7 mouse cellular contexts compared by ENCODE assay signal in the genomic region with DNA sequence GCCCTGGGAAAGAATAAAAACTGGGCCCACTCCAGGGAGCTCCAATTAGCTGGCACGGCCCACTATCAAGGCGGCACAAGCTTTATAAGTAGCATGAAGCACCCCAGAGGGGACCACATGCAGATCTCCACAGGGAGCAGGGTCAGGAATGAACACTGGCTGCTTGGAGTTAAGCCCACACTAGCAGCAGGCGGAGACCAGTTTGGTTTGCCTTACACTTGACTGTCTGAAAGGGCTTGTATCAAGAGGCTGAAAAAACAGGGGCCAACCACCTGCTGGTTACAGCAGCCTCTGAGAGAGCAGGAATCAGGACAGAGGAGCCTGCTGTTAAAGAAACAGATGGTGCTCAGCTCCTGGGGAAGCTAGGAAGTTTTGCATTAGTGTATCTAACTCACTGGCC. TPM values are rescaled to one million over a fixed set of nuclear protein-coding genes. Genes with fewer than 3 reads are reported as not detected.
DNase-seq lines count a peak whose midpoint lies in the region; ATAC-seq and TF ChIP-seq lines count a peak whose summit lies in the region.

No protein-coding gene starts in this region.

- no peaks in the 10 kb centered on the region for H3K27me3 ChIP-seq in heart, embryonic 14.5 days (ENCODE audit: control insufficient read depth, insufficient read depth, low read length)
- no peaks in the 10 kb centered on the region for H3K27me3 ChIP-seq in limb, embryonic 14.5 days (ENCODE audit: control insufficient read depth, insufficient read depth, low read length)

- 0 out of 2 replicates have a peak overlapping the region, but pooled peaks have one; percentile 0 for H3K9ac ChIP-seq in heart, embryonic 14.5 days (ENCODE audit: low read length)
- H3K9ac ChIP-seq in limb, embryonic 14.5 days (ENCODE audit: low read depth, low read length, severe bottlenecking): no peak overlapping the region

- no peaks in the 10 kb centered on the region for H3K9me3 ChIP-seq in heart, embryonic 14.5 days (ENCODE audit: control insufficient read depth, low read length)
- H3K9me3 ChIP-seq in limb, embryonic 14.5 days (ENCODE audit: control insufficient read depth, low read length): no peaks in the 10 kb centered on the region

- H3K4me2 ChIP-seq in heart, embryonic 14.5 days (ENCODE audit: low read length): no peak overlapping the region
- no peak overlapping the region for H3K4me2 ChIP-seq in limb, embryonic 14.5 days (replicated peaks; ENCODE audit: low read depth, low read length, severe bottlenecking)

- ATAC-seq in heart, embryonic 14.5 days (ENCODE audit: insufficient number of reproducible peaks, insufficient read depth, low FRiP score, low read depth): no peak
- ATAC-seq in limb, embryonic 14.5 days (ENCODE audit: low FRiP score, low read depth): peak; percentile 58

- peaks cover 84 to 98% of the 10 kb centered on the region in 2 experiments for H3K4me1 ChIP-seq in heart, embryonic 14.5 days (ENCODE audit: control insufficient read depth in 2 of 2, insufficient read depth in 2 of 2, low read length in 2 of 2)
- H3K4me1 ChIP-seq in limb, embryonic 14.5 days (ENCODE audit: control insufficient read depth, insufficient read depth, low read length): peaks cover 79% of the 10 kb centered on the region

- peak; percentile 73 for DNase-seq in Muller cell, postnatal 12 days (ENCODE audit: inconsistent ontology term)
- DNase-seq in brain, embryonic 18.5 days (ENCODE audit: low read depth, low spot score): peak; percentile 20
- DNase-seq in limb, embryonic 14.5 days (ENCODE audit: low spot score): peak; percentile 81
- peak; percentile 81 for DNase-seq in retina, postnatal 1 day
- no peak for DNase-seq in adrenal gland, adult 8-10 months
- DNase-seq in gastrocnemius, postnatal 36 days: no peak

- TF ChIP-seq POLR2A in limb, embryonic 14.5 days (IDR thresholded peaks at IDR 0.05; ENCODE audit: borderline replicate concordance, extremely low read depth, insufficient read depth, insufficient read length): no peak

- no peak overlapping the region for H3K4me3 ChIP-seq in heart, embryonic 14.5 days (ENCODE audit: control insufficient read depth in 1 of 2, insufficient read depth in 1 of 2, low read depth in 1 of 2, low read length in 2 of 2)
- H3K4me3 ChIP-seq in limb, embryonic 14.5 days (replicated peaks; ENCODE audit: low read length): no peak overlapping the region

- 14% methylated on average over 3 of the region's 3 CpGs for WGBS in heart, embryonic 14.5 days
- WGBS in limb, embryonic 14.5 days: 14% methylated on average over 3 of the region's 3 CpGs

- peaks cover 4% of the 10 kb centered on the region; the same call in 1 of the 2 replicates for H3K36me3 ChIP-seq in heart, embryonic 14.5 days (ENCODE audit: control insufficient read depth, insufficient read depth, low read length)
- no peaks in the 10 kb centered on the region for H3K36me3 ChIP-seq in limb, embryonic 14.5 days (ENCODE audit: control insufficient read depth, insufficient read depth, low read length)

- intact Hi-C loops in gastrocnemius, postnatal 36 days (cut with DNase I): no loop called here

- peak overlapping the region; percentile 62 to 95 for H3K27ac ChIP-seq in heart, embryonic 14.5 days (replicated peaks in 1 of 2; ENCODE audit: control insufficient read depth in 1 of 2, insufficient read depth in 1 of 2, low read depth in 2 of 2, low read length in 2 of 2)
- peak overlapping the region; percentile 40; the same call in 1 of the 2 replicates for H3K27ac ChIP-seq in limb, embryonic 14.5 days (replicated peaks; ENCODE audit: low read depth, low read length)

RNA-seq across cellular contexts. Expression of a gene that starts 32.3 kb away (rescaled TPM):
- 38.7 and 42.7 TPM in 2 replicates for polyA plus RNA-seq in heart, embryonic 14.5 days (2014; fragmentation: Nextera tagmentation; extraction: Ambion mirVana)
- 92.3 and 95.9 TPM in 2 replicates for polyA plus RNA-seq in limb, embryonic 14.5 days (2012; rRNA removed)
- polyA plus RNA-seq in limb, embryonic 14.5 days (2014; fragmentation: Nextera tagmentation; extraction: Ambion mirVana): 35.8 and 39.1 TPM in 2 replicates
- 10 to 100 TPM; 35.5 to 51.7 (median 44.4) TPM for total RNA-seq in adrenal gland, adult 8-10 months (2022)
- total RNA-seq in gastrocnemius, postnatal 36 days (2021): 1 to 10 TPM; 7.3 to 9.0 TPM

Comparison
In these comparisons a context has a peak if more than half of its experiments do, and no peak if none do; other contexts are left out.
1. DNase-seq: peak in Muller cell, postnatal 12 days (single experiment), brain, embryonic 18.5 days (single experiment), limb, embryonic 14.5 days (single experiment) and retina, postnatal 1 day (single experiment); none in adrenal gland, adult 8-10 months (single experiment) and gastrocnemius, postnatal 36 days (0 of 2).